ENCODE assay signal across 10 mouse cellular contexts in the genomic region with DNA sequence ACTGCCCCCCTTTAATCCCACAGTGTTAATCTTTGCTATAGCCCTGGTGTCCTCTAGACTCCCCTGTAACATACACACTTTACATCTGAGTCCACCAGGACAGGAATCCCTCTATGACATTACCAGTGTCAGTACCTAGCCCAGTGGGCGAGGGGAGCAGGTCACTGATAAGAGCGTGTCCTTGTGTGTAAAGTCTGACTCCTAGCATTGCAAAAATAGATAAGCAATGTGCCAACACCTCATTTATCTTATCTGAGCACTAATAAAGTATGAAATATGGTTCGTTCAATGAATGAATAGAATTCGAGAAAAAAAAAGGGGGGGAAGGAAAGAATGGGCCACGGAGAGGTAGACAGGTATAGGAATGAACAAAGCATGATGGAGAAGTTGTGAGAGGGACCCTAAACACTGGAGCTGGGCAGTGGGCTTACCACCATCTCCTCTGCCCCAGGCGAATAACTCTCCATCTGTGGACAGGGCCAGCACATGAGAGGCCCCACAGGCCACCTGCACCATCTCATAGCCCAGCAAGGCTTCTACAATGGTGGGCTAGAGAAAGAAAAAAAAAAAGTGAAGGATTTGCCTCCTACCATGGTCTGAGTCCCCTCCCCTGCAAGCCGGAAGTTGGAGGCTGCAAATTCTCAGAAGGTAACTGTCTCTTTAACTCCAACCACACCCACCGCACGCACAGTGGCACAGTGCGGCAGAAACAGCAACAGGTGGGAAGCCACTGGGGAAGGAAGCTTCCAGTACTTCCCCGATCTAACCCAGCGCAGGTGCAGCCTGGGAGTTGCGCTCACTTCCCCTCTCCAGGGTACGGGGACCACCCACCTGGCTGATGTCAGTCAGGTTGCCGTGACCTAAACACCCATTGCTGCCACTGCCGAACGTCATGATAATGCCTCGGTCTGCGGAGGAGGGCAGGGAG. TPM values are rescaled to one million over a fixed set of nuclear protein-coding genes. Genes with fewer than 3 reads are reported as not detected.
DNase-seq lines count a peak whose midpoint lies in the region; ATAC-seq and TF ChIP-seq lines count a peak whose summit lies in the region.
"Had no signal": no experiment of that assay in that cellular context is flagged by ENCODE, and none has a peak within 500 bp of the region (broad histone marks: within the 10 kb centered on the region; RNA-seq: fewer than 3 reads in every experiment).

No protein-coding gene starts in this region.

- peaks cover 5% of the 10 kb centered on the region; the same call in 1 of the 2 replicates for H3K4me1 ChIP-seq in lung, adult 2 months (ENCODE audit: control insufficient read depth, insufficient read depth, low read length)

- TF ChIP-seq CTCF in lung, adult 2 months (IDR thresholded peaks at IDR 0.05; ENCODE audit: insufficient read depth, low read length) = no peak

- H3K4me3 ChIP-seq in lung, adult 2 months (replicated peaks; ENCODE audit: extremely low read depth, low read depth, low read length) = peak overlapping the region; percentile 6
- H3K4me3 ChIP-seq: forebrain, embryonic 15.5 days had no signal

- ATAC-seq in inflammation-experienced regulatory T-cells, adult 6 months = peak; percentile 68
- ATAC-seq in megakaryocyte-erythroid progenitor cell, adult 5-6 weeks (replicated peaks; ENCODE audit: low FRiP score, low TSS enrichment, poor library complexity, severe bottlenecking) = peak; percentile 51
- ATAC-seq: forebrain, embryonic 15.5 days had no signal

- TF ChIP-seq POLR2A in lung, adult 2 months (IDR thresholded peaks at IDR 0.05; ENCODE audit: borderline replicate concordance, extremely low read depth, low read depth, low read length) = no peak

- no peak for DNase-seq in lung, adult 2 months
- DNase-seq in lung, postnatal 14 days = no peak
- no peak for DNase-seq in adrenal gland, adult 2 months
- no peak for DNase-seq in embryo, embryonic 10.5 days (ENCODE audit: low spot score)
- no peak for DNase-seq in ovary, adult 18-20 months (ENCODE audit: low spot score)
- no peak for DNase-seq in right cerebral cortex, postnatal 10 days (ENCODE audit: low spot score in 2 of 2)
- DNase-seq: adrenal gland, postnatal 25 days had no signal

- 51% methylated on average over 19 of the region's 19 CpGs for WGBS in lung, adult 2 months

RNA-seq across cellular contexts. Expression of gene Traf4, which starts 3.4 kb away (rescaled TPM):
- 37.0 and 42.8 TPM in 2 replicates for polyA plus RNA-seq in lung, adult 2 months (2012; rRNA removed)
- 1 to 10 TPM; 3.5 to 6.8 (median 3.6) TPM for polyA plus RNA-seq in inflammation-experienced regulatory T-cells, adult 6 months (2017; shearing (Covaris generic))
- total RNA-seq in megakaryocyte-erythroid progenitor cell, adult 5-6 weeks (2014; fragmentation: Nextera tagmentation) = 30.3 and 39.1 TPM in 2 replicates
- total RNA-seq in megakaryocyte-erythroid progenitor cell, adult 5-6 weeks (2017) = 10.3 and 18.0 TPM in 2 replicates
- total RNA-seq in adrenal gland, adult 2 months (2021) = 10 to 100 TPM; 29.8 to 31.2 TPM
- polyA plus RNA-seq in adrenal gland, adult 2 months (2012; rRNA removed) = 128 and 131 TPM in 2 replicates

RNA-seq across cellular contexts. Expression of gene Nek8, which starts 7.7 kb away (rescaled TPM):
- 16.1 and 18.9 TPM in 2 replicates for polyA plus RNA-seq in lung, adult 2 months (2012; rRNA removed)
- 10 to 100 TPM in 2 of 3 experiments, 1 to 10 TPM in 1; 9.1 to 13.2 (median 11.3) TPM for polyA plus RNA-seq in inflammation-experienced regulatory T-cells, adult 6 months (2017; shearing (Covaris generic))
- total RNA-seq in megakaryocyte-erythroid progenitor cell, adult 5-6 weeks (2014; fragmentation: Nextera tagmentation) = 26.7 and 38.5 TPM in 2 replicates
- 3.7 and 7.4 TPM in 2 replicates for total RNA-seq in megakaryocyte-erythroid progenitor cell, adult 5-6 weeks (2017)
- 10 to 100 TPM in 1 of 2 experiments, 1 to 10 TPM in 1; 6.5 to 12.1 TPM for total RNA-seq in adrenal gland, adult 2 months (2021)
- polyA plus RNA-seq in adrenal gland, adult 2 months (2012; rRNA removed) = 26.7 and 30.5 TPM in 2 replicates

RNA-seq across cellular contexts. Expression of gene Tlcd1, which starts 7.7 kb away (rescaled TPM):
- 38.0 and 44.2 TPM in 2 replicates for polyA plus RNA-seq in lung, adult 2 months (2012; rRNA removed)
- 1 to 10 TPM; 2.7 to 3.6 (median 3.2) TPM for polyA plus RNA-seq in inflammation-experienced regulatory T-cells, adult 6 months (2017; shearing (Covaris generic))
- total RNA-seq in megakaryocyte-erythroid progenitor cell, adult 5-6 weeks (2014; fragmentation: Nextera tagmentation) = 24.4 and 25.2 TPM in 2 replicates
- total RNA-seq in megakaryocyte-erythroid progenitor cell, adult 5-6 weeks (2017) = 13.3 and 19.6 TPM in 2 replicates
- total RNA-seq in adrenal gland, adult 2 months (2021) = 10 to 100 TPM; 40.4 to 61.5 TPM
- 319 and 423 TPM in 2 replicates for polyA plus RNA-seq in adrenal gland, adult 2 months (2012; rRNA removed)

RNA-seq across cellular contexts. Expression of gene Rpl23a, which starts 14.6 kb away (rescaled TPM):
- 103 and 212 TPM in 2 replicates for polyA plus RNA-seq in lung, adult 2 months (2012; rRNA removed)
- 1,000 to 10,000 TPM; 2,768 to 4,435 (median 3,801) TPM for polyA plus RNA-seq in inflammation-experienced regulatory T-cells, adult 6 months (2017; shearing (Covaris generic))
- 5,168 and 5,735 TPM in 2 replicates for total RNA-seq in megakaryocyte-erythroid progenitor cell, adult 5-6 weeks (2014; fragmentation: Nextera tagmentation)
- total RNA-seq in megakaryocyte-erythroid progenitor cell, adult 5-6 weeks (2017) = 4,325 and 4,755 TPM in 2 replicates
- total RNA-seq in adrenal gland, adult 2 months (2021) = 1,000 to 10,000 TPM; 1,792 to 2,242 TPM
- polyA plus RNA-seq in adrenal gland, adult 2 months (2012; rRNA removed) = 21.4 and 29.1 TPM in 2 replicates

RNA-seq across cellular contexts. Expression of gene Rab34, which starts 19.4 kb away (rescaled TPM):
- polyA plus RNA-seq in lung, adult 2 months (2012; rRNA removed) = 45.4 and 59.2 TPM in 2 replicates
- polyA plus RNA-seq in inflammation-experienced regulatory T-cells, adult 6 months (2017; shearing (Covaris generic)) = 1 to 10 TPM in 1 of 3 experiments, not detected in 2; 1.4 TPM
- 4.8 TPM in 1 of 2 replicates, not detected in the other for total RNA-seq in megakaryocyte-erythroid progenitor cell, adult 5-6 weeks (2014; fragmentation: Nextera tagmentation)
- not detected in 2 replicates for total RNA-seq in megakaryocyte-erythroid progenitor cell, adult 5-6 weeks (2017)
- 10 to 100 TPM; 64.7 to 99.1 TPM for total RNA-seq in adrenal gland, adult 2 months (2021)
- 240 and 334 TPM in 2 replicates for polyA plus RNA-seq in adrenal gland, adult 2 months (2012; rRNA removed)
